Mouse (Mus musculus) ovary, adult 10 weeks (tissue): Measurements from ENCODE around the gene Kcnt1. TPM values are rescaled to one million over a fixed set of nuclear protein-coding genes. Genes with fewer than 3 reads are reported as not detected.

ENCODE experiments used
- polyA plus RNA-seq: library from polyadenylated mRNA; stranded (reverse); fragments of 350-450 nt; fragmentation: Illumina TruSeq; extraction: RNeasy Lipid Tissue Mini Kit (QIAGEN cat#74804); gene quantifications from one replicate; pipeline ENCODE4 v1.2.3, GENCODE M21; 2014

Kcnt1 gene
- 0.60 TPM for polyA plus RNA-seq

GRCm38 (mm10) chr2:25863337-25864131 is at the start of gene Kcnt1:
Gene Kcnt1, plus strand, starts transcription at chr2:25863734.

GRCm38 (mm10) chr2:25815748-25816147 is 47.8 kb upstream of the Kcnt1 start, which contains the start of gene Glt6d1:
Gene Glt6d1, minus strand, starts transcription at chr2:25815848.

GRCm38 (mm10) chr2:25822806-25823205 is 40.7 kb upstream of the Kcnt1 start, which contains the start of gene Lcn9:
Gene Lcn9, plus strand, starts transcription at chr2:25823153.

GRCm38 (mm10) chr2:25847226-25847625 is 16.3 kb upstream of the Kcnt1 start, which contains the start of gene Sohlh1:
Gene Sohlh1, minus strand, starts transcription at chr2:25847248.

Other genes starting within 250 kb of the Kcnt1 start
- gene Ccdc183, start 246.1 kb upstream of the Kcnt1 start, polyA plus RNA-seq: not detected
- gene Tmem141, start 241.7 kb upstream of the Kcnt1 start, polyA plus RNA-seq: 1.2 TPM
- gene Fcna, start 235.7 kb upstream of the Kcnt1 start, polyA plus RNA-seq: 0.66 TPM
- not detected for gene Lcn8, start 210.6 kb upstream of the Kcnt1 start, polyA plus RNA-seq
- gene Lcn5, start 205.8 kb upstream of the Kcnt1 start, polyA plus RNA-seq: not detected
- not detected for gene Lcn6, start 186.9 kb upstream of the Kcnt1 start, polyA plus RNA-seq
- gene Lcn10, start 181.0 kb upstream of the Kcnt1 start, polyA plus RNA-seq: not detected
- not detected for gene Obp2a, start 163.7 kb upstream of the Kcnt1 start, polyA plus RNA-seq
- 17.9 TPM for gene Bmyc, start 157.0 kb upstream of the Kcnt1 start, polyA plus RNA-seq
- gene Obp2b, start 126.7 kb upstream of the Kcnt1 start, polyA plus RNA-seq: not detected
- not detected for gene Lcn3, start 98.2 kb upstream of the Kcnt1 start, polyA plus RNA-seq
- not detected for gene Lcn11, start 86.7 kb upstream of the Kcnt1 start, polyA plus RNA-seq
- not detected for gene Gm13539, start 81.5 kb upstream of the Kcnt1 start, polyA plus RNA-seq
- gene Glt6d1, start 47.9 kb upstream of the Kcnt1 start, polyA plus RNA-seq: not detected
- not detected for gene Lcn9, start 40.6 kb upstream of the Kcnt1 start, polyA plus RNA-seq
- gene Sohlh1, start 16.5 kb upstream of the Kcnt1 start, polyA plus RNA-seq: not detected
- 32.8 TPM for gene Camsap1, start 119.5 kb downstream of the Kcnt1 start, polyA plus RNA-seq
- 23.1 TPM for gene Ubac1, start 158.0 kb downstream of the Kcnt1 start, polyA plus RNA-seq